Mouse (Mus musculus) activated CD4-positive, CD25-positive, alpha-beta regulatory T cell, adult 4 months (primary cell): ENCODE measurements around the gene Kcnd2. TPM values are rescaled to one million over a fixed set of nuclear protein-coding genes. Genes with fewer than 3 reads are reported as not detected.

ENCODE experiments used
- ATAC-seq: one replicate; pipeline ENCODE4 v1.8.0; 2017
- polyA plus RNA-seq, 2 experiments: library from polyadenylated mRNA; unstranded; fragments of 100-300 nt; shearing (Covaris generic); gene quantifications; one replicate each; pipeline ENCODE4 v1.2.1; 2017

The Kcnd2 gene
- polyA plus RNA-seq, 2 experiments from 2014 or later = not detected

DNA sequence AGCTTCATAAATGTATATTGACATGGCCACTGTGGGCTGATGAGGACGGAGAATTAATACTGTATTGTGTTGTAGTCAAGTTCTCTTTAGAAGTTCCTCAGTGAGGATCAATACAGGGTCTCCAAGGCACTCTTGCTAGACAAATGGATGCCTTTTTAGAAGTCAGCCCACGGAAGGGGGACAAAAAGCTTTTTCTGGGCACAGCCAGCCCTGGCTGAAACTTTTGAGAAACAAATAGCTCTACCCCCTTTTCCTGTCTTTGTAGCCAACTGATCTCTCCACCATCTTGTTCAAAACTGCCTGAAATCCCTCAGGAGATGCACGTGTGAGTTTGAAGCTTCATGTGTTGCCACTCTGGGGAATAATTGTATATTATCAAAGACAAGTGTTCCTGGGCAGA, 482.3 kb downstream of the Kcnd2 start:
- ATAC-seq = no peak

DNA sequence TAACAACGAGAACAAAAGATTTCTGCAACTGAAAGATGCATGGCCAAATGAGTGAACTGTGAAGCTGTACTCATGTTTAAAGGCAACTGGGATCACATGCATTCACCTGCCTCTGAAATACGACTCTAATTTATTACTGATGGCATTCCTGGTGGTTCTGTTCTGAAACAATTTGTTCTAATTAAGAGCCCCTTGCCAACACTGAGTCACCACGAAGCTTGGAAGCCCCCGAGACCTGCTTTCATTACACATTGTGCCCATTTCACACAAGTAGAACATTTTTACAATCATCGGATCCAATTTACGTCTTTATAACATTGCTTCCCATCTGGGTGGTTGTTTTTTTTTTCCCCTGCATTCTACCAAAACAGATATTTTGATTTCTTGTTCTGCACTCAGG, 485.8 kb downstream of the Kcnd2 start:
- ATAC-seq = no peak

DNA sequence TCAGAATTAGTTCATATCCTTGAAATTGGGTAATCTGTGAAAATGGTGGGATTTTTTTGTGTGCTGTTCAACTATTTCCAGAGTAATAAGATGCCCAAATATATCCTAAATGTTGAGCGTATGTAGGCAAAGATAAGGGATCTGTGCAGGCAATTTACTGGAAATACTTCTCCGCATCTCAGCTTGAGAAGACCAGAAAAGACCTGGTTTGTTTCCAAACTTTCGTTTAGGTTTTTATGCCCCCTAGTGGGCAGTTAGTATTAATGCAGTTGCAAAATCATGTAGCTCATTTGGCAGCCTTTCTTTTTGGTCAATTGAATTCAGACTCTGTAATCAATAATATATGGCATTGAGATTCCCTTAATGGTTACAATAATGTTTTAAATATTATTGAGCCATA, 493.9 kb downstream of the Kcnd2 start:
- no peak for ATAC-seq

DNA sequence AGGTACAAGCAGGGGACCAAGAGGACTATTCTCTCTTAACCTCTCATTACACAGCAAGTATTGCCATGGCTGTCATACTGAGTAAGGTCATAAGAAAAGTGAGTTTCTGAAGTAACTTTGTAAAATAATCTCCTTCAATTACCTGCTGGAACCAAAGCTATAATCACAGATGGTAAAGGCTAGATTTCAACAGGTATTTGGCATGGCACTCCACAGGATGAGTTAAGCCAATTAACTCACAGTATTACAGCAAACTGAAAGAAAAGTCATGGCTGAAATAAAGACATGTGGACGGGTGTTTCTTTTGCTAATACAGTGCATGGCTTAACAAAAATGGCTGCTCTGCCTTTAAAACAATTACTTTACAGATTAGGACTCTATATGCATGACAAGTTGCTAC, 503.8 kb downstream of the Kcnd2 start:
- no peak for ATAC-seq

DNA sequence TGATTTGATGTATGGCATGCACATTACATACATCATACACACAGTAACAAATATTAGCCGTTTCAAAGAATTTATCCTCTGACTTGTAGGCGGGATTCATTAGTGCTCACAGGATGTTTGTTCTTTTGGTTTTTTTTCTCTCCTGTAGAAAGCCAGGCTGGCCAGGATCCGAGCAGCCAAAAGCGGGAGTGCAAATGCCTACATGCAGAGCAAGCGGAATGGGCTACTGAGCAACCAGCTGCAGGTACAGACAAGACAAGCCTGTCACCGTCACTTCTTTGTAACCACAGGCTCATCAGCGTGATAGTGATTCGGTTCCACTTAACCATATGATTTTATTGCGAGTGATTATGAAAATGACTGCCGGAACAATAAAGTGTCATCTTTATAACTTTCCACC, 506.9 kb downstream of the Kcnd2 start:
- ATAC-seq = no peak

DNA sequence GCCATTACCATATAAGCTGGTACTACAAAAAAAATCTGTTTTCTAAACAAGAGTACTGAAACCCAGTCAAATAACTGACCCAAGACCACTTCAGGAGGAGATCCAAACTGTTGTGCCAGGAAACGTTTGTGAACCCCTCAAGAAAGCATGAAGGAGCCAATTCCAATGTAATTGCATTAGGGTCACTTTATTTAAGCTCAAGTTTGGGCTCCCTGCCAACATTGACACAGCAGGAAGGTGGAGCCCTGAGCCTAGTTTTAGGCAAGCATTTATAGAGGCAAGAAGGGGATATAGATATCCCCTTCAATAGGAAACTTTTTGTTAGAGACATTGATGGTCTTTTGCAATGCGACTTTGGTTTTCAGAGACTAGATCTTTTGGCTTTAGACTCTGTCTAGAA, 525.3 kb downstream of the Kcnd2 start:
- no peak for ATAC-seq

DNA sequence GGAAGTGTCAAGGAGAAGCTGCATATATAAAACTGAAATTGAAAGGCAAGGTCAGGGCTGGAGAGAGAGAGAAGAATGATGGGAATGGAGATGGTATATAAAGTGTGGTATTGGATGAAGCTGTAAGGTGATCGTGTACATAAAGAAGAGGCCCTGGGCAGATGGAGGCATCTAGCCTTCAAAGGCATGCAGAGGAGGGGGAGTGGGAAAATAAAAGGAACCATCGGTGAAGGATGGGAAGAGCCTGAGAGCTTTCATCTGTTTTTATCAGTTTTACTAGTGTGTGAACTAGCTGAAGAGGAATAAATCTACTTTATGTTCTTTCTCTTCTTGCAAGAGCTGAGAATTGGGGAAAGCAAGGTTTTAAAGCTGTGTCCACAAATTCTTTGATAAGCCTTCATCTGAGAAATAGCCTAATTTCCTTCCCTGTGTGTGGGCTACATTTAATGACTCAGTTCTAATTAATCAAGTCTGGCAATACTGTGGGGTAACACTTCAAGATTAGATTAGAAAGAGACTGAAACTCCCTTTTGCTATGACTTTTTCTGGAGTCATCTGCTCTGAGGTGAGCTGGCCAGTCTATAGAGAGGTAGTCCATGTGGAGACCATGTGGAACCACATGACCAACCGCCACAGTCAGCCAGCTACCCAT, 529.4 kb downstream of the Kcnd2 start:
- no peak for ATAC-seq

DNA sequence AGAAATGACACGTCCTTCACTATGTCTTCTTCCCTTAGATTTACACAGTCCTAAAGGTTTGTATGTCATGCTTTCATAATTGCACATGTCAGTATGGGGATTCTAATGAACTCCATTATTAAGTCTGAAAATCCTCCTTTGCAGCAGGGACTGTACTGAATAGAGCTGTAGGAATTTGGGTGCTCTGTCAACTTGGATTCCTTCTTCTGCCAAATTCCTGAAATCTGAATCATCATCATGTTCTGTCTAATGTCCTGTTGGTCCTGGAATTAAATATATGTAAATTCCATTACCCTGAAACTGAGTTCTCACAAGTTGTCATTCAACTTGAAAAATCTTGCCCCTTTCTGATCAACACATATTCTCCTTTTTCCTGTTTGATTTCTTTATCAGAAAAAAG, 532.2 kb downstream of the Kcnd2 start:
- ATAC-seq = no peak

DNA sequence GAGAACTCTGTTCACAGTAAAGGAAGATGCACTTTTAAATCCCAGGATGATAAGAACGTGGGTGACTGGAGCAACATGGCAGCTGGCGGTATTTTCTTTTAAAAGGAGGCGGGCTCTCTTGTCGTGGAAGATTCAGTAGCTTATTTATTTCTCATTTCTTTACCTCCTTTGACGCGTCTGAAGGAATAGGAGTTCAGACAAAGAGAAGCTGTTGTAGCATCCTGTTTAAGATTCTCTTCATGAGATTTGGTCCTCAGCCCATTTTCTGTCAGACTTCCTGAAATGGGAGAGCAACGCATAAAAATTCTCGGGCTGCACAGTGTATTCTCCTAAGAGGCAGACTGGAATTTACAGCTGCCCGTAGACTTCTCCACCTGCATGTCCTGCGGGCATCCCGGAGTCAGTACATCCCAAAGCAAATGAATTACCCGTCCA, 552.5 kb downstream of the Kcnd2 start:
- no peak for ATAC-seq

DNA sequence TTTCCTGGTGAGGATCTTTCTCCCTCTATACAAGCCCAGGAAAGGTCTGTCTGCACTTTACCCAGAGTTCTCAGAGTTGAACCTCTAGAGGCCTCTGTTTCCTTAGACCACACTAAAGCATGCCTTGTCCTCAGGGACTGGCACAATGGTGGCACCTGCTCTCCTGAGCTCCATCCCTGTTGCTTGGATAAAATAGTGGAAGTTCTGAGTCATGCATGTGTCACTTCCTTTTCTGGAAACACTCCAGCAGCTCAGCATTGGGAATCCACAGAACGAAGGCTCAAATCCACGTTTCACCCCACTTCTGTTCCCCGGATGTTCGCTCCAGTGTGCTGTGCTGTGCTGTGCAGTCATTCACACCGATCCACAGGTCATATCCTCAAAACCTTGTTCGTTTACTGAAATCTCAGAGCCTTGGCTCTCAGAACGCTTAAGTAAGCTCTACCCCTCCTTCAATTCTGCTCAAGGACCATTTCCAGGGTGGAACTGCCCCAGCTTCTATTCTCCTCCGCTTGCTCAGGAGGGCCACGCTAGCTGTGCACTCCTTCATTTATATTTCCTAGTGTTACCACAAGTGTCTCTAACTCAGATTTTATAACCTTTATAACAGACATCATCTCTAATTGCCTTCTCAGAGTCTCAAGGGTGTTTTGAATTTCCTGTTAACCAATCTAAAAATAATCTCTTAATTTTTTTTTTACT, 553.6 kb downstream of the Kcnd2 start:
- no peak for ATAC-seq

DNA sequence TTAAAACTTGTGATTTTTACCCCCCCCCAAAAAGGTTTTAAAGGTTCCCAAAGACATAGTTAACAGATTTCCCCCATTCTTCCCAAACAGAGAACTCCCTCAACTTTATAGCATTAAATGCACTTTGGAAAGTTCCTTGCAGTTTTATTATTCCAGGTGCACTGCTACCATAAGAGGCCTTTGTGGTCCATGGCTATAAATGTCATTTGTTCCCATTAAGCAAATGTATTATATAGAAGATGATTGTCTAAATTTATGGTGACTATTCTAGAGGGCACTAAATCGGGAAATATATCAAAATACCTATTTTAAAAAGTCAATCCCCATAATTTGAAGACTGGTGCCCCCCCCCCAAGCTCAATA, 554.1 kb downstream of the Kcnd2 start:
- ATAC-seq = no peak

DNA sequence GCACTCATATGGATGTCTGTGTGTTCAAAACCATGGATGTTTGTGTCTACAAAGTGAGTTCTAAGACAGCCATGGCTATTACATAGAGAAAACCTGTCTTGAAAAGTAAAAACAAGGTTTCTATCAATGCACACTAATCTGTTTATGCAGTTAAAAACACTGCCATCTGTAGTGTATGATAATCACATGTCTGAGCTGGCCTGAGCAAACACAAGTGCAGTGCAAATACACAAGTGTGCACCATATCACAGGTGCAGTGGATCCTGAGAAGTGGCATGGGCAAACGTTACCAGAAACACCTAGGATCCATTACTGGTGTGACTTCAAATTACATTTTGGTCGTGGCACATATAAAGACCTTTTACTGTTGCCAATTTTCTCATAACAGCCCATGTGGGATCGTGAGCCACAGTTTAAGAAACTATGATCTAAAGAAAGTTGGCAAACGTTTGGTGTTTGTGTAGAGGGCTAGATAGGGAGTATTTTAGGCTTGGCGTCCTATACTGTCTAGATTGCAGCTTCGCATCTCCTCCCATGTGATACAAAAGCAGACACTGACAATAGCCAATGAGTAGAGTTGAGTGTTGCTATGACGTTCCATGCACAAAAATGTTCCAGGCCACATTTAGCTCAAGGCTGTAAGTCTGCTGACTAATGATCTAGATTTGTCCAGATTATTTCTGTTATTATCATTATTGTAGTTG, 559.1 kb downstream of the Kcnd2 start:
- ATAC-seq = no peak
